9 mouse cellular contexts compared by ENCODE assay signal in genomic region chr5:147402505-147402904, GRCm38 (mm10). TPM values are rescaled to one million over a fixed set of nuclear protein-coding genes. Genes with fewer than 3 reads are reported as not detected.
DNase-seq lines count a peak whose midpoint lies in the region; ATAC-seq and TF ChIP-seq lines count a peak whose summit lies in the region.
"Had no signal": no experiment of that assay in that cellular context is flagged by ENCODE, and none has a peak within 500 bp of the region (broad histone marks: within the 10 kb centered on the region; RNA-seq: fewer than 3 reads in every experiment).

No protein-coding gene starts in this region.

- H3K36me3 ChIP-seq in forebrain, embryonic 14.5 days (ENCODE audit: control insufficient read depth, insufficient read depth, low read length), result no peaks in the 10 kb centered on the region
- no peaks in the 10 kb centered on the region for H3K36me3 ChIP-seq in forebrain, embryonic 16.5 days (ENCODE audit: control insufficient read depth, insufficient read depth)
- no peaks in the 10 kb centered on the region for H3K36me3 ChIP-seq in midbrain, embryonic 14.5 days (ENCODE audit: control insufficient read depth, insufficient read depth, low read length)
- no peaks in the 10 kb centered on the region for H3K36me3 ChIP-seq in midbrain, embryonic 16.5 days (ENCODE audit: control insufficient read depth, insufficient read depth, low read length)
- H3K36me3 ChIP-seq in hindbrain, postnatal 0 days (ENCODE audit: insufficient read depth, low read length), result no peaks in the 10 kb centered on the region
- no peaks in the 10 kb centered on the region for H3K36me3 ChIP-seq in lung, embryonic 14.5 days (ENCODE audit: insufficient read depth)

- peak; percentile 65 for TF ChIP-seq CTCF in hindbrain, postnatal 0 days (IDR thresholded peaks at IDR 0.05; ENCODE audit: low read depth)
- peak; percentile 65 for TF ChIP-seq CTCF in lung, embryonic 14.5 days (IDR thresholded peaks at IDR 0.05; ENCODE audit: low read depth)

- no peak overlapping the region for H3K9ac ChIP-seq in forebrain, embryonic 14.5 days (ENCODE audit: low read length)
- no peak overlapping the region for H3K9ac ChIP-seq in forebrain, embryonic 16.5 days (replicated peaks; ENCODE audit: low read depth, low read length)
- H3K9ac ChIP-seq in midbrain, embryonic 14.5 days (replicated peaks; ENCODE audit: low read length), result no peak overlapping the region
- no peak overlapping the region for H3K9ac ChIP-seq in midbrain, embryonic 16.5 days (ENCODE audit: low read depth, low read length)
- no peak overlapping the region for H3K9ac ChIP-seq in hindbrain, postnatal 0 days (replicated peaks; ENCODE audit: low read length)
- no peak overlapping the region for H3K9ac ChIP-seq in lung, embryonic 14.5 days

- 19% methylated on average over 5 of the region's 5 CpGs for WGBS in forebrain, embryonic 14.5 days
- WGBS in forebrain, embryonic 16.5 days, result 16% methylated on average over 5 of the region's 5 CpGs
- WGBS in midbrain, embryonic 14.5 days, result 26% methylated on average over 5 of the region's 5 CpGs
- WGBS in midbrain, embryonic 16.5 days, result 26% methylated on average over 5 of the region's 5 CpGs
- 26% methylated on average over 5 of the region's 5 CpGs for WGBS in hindbrain, postnatal 0 days
- 20% methylated on average over 5 of the region's 5 CpGs for WGBS in lung, embryonic 14.5 days

- ATAC-seq in forebrain, embryonic 14.5 days, result no peak
- ATAC-seq in forebrain, embryonic 16.5 days, result no peak
- no peak for ATAC-seq in midbrain, embryonic 14.5 days (ENCODE audit: low FRiP score, low TSS enrichment)
- ATAC-seq in midbrain, embryonic 16.5 days, result no peak
- ATAC-seq in hindbrain, postnatal 0 days, result no peak
- ATAC-seq in lung, embryonic 14.5 days (ENCODE audit: insufficient read depth), result no peak

- no peaks in the 10 kb centered on the region for H3K9me3 ChIP-seq in forebrain, embryonic 14.5 days (replicated peaks; ENCODE audit: control insufficient read depth, low read length)
- H3K9me3 ChIP-seq in forebrain, embryonic 16.5 days (ENCODE audit: control insufficient read depth, low read length), result no peaks in the 10 kb centered on the region
- no peaks in the 10 kb centered on the region for H3K9me3 ChIP-seq in midbrain, embryonic 14.5 days (ENCODE audit: control insufficient read depth, low read length)
- H3K9me3 ChIP-seq in midbrain, embryonic 16.5 days (replicated peaks; ENCODE audit: control insufficient read depth, low read length, poor library complexity, severe bottlenecking), result no peaks in the 10 kb centered on the region
- no peaks in the 10 kb centered on the region for H3K9me3 ChIP-seq in hindbrain, postnatal 0 days (ENCODE audit: low read length)
- no peaks in the 10 kb centered on the region for H3K9me3 ChIP-seq in lung, embryonic 14.5 days (ENCODE audit: low read depth, low read length)

- H3K4me3 ChIP-seq in forebrain, embryonic 14.5 days (ENCODE audit: low read depth, low read length), result no peak overlapping the region
- H3K4me3 ChIP-seq in forebrain, embryonic 16.5 days (replicated peaks; ENCODE audit: low read length), result no peak overlapping the region
- no peak overlapping the region for H3K4me3 ChIP-seq in midbrain, embryonic 14.5 days (replicated peaks; ENCODE audit: low read depth, low read length)
- no peak overlapping the region for H3K4me3 ChIP-seq in midbrain, embryonic 16.5 days (ENCODE audit: low read depth, low read length)
- no peak overlapping the region for H3K4me3 ChIP-seq in hindbrain, postnatal 0 days (ENCODE audit: low read length)
- no peak overlapping the region for H3K4me3 ChIP-seq in lung, embryonic 14.5 days (ENCODE audit: low read depth, low read length)
- H3K4me3 ChIP-seq: megakaryocyte, embryonic 14.5 days had no signal

- peaks cover 32% of the 10 kb centered on the region for H3K27me3 ChIP-seq in forebrain, embryonic 14.5 days (replicated peaks; ENCODE audit: control insufficient read depth, insufficient read depth, low read length)
- peaks cover 38% of the 10 kb centered on the region for H3K27me3 ChIP-seq in forebrain, embryonic 16.5 days (replicated peaks; ENCODE audit: control insufficient read depth, insufficient read depth, low read length)
- peaks cover 34% of the 10 kb centered on the region for H3K27me3 ChIP-seq in midbrain, embryonic 14.5 days (ENCODE audit: control insufficient read depth, insufficient read depth, low read length)
- peaks cover 21% of the 10 kb centered on the region for H3K27me3 ChIP-seq in midbrain, embryonic 16.5 days (ENCODE audit: control insufficient read depth, insufficient read depth, low read depth, low read length)
- peaks cover 13% of the 10 kb centered on the region; the same call in 1 of the 2 replicates for H3K27me3 ChIP-seq in hindbrain, postnatal 0 days (ENCODE audit: insufficient read depth, low read length)
- H3K27me3 ChIP-seq in lung, embryonic 14.5 days (ENCODE audit: insufficient read depth, low read length), result peaks cover 46% of the 10 kb centered on the region

- H3K4me2 ChIP-seq in forebrain, embryonic 14.5 days (ENCODE audit: low read length), result no peak overlapping the region
- H3K4me2 ChIP-seq in forebrain, embryonic 16.5 days (ENCODE audit: low read length), result no peak overlapping the region
- no peak overlapping the region for H3K4me2 ChIP-seq in midbrain, embryonic 14.5 days (ENCODE audit: low read length)
- no peak overlapping the region for H3K4me2 ChIP-seq in midbrain, embryonic 16.5 days (ENCODE audit: low read length)
- no peak overlapping the region for H3K4me2 ChIP-seq in hindbrain, postnatal 0 days (ENCODE audit: low read depth, low read length)
- H3K4me2 ChIP-seq in lung, embryonic 14.5 days, result no peak overlapping the region

- no peak overlapping the region for H3K27ac ChIP-seq in forebrain, embryonic 14.5 days (ENCODE audit: low read depth, low read length)
- H3K27ac ChIP-seq in forebrain, embryonic 16.5 days (ENCODE audit: low read length), result no peak overlapping the region
- H3K27ac ChIP-seq in midbrain, embryonic 14.5 days (replicated peaks; ENCODE audit: low read depth, low read length), result no peak overlapping the region
- no peak overlapping the region for H3K27ac ChIP-seq in midbrain, embryonic 16.5 days (ENCODE audit: low read length)
- H3K27ac ChIP-seq in hindbrain, postnatal 0 days, result no peak overlapping the region
- H3K27ac ChIP-seq in lung, embryonic 14.5 days (ENCODE audit: low read depth), result no peak overlapping the region

- peak; percentile 73 for DNase-seq in forebrain, embryonic 14.5 days (ENCODE audit: low spot score)
- DNase-seq in midbrain, embryonic 14.5 days, result peak; percentile 79
- DNase-seq in cerebellum, adult 18-20 months, result peak; percentile 78
- DNase-seq in hindbrain, postnatal 0 days (ENCODE audit: low spot score), result peak; percentile 73
- DNase-seq in lung, embryonic 14.5 days, result peak; percentile 78
- DNase-seq in thymus, postnatal 0 days (ENCODE audit: low spot score), result peak; percentile 51

- H3K4me1 ChIP-seq in forebrain, embryonic 14.5 days (ENCODE audit: control insufficient read depth, insufficient read depth, low read length), result no peaks in the 10 kb centered on the region
- H3K4me1 ChIP-seq in forebrain, embryonic 16.5 days (replicated peaks; ENCODE audit: control insufficient read depth, insufficient read depth, low read length), result peaks cover 10% of the 10 kb centered on the region; the same call in 1 of the 2 replicates
- H3K4me1 ChIP-seq in midbrain, embryonic 14.5 days (ENCODE audit: control insufficient read depth, insufficient read depth, low read length), result peaks cover 3% of the 10 kb centered on the region; the same call in 1 of the 2 replicates
- H3K4me1 ChIP-seq in midbrain, embryonic 16.5 days (ENCODE audit: control insufficient read depth, insufficient read depth, low read length), result peaks cover 5% of the 10 kb centered on the region; the same call in 1 of the 2 replicates
- H3K4me1 ChIP-seq in hindbrain, postnatal 0 days (ENCODE audit: insufficient read depth, low read length), result 0 out of 2 replicates have a peak, but pooled peaks cover 4% of the 10 kb centered on the region
- H3K4me1 ChIP-seq in lung, embryonic 14.5 days (ENCODE audit: insufficient read depth), result no peaks in the 10 kb centered on the region

RNA-seq across cellular contexts. Expression of gene Flt3, which starts 2.2 kb away (rescaled TPM):
- polyA plus RNA-seq in forebrain, embryonic 14.5 days (2014; fragmentation: Nextera tagmentation; extraction: Ambion mirVana), result 0.04 and 0.25 TPM in 2 replicates
- polyA plus RNA-seq in forebrain, embryonic 16.5 days (2015; fragmentation: Nextera tagmentation; extraction: Ambion mirVana), result 0.10 and 0.18 TPM in 2 replicates
- polyA plus RNA-seq in midbrain, embryonic 14.5 days (2014; fragmentation: Nextera tagmentation; extraction: Ambion mirVana), result 0.27 and 0.34 TPM in 2 replicates
- 1.2 TPM in 2 replicates for polyA plus RNA-seq in midbrain, embryonic 16.5 days (2015; fragmentation: Nextera tagmentation; extraction: Ambion mirVana)
- 2.4 and 2.5 TPM in 2 replicates for total RNA-seq in hindbrain, postnatal 0 days (2014; rRNA removed)
- 2.5 and 2.8 TPM in 2 replicates for polyA plus RNA-seq in hindbrain, postnatal 0 days (2015; fragmentation: Nextera tagmentation; extraction: Ambion mirVana)
- polyA plus RNA-seq in lung, embryonic 14.5 days (2014; fragmentation: Nextera tagmentation; extraction: Ambion mirVana), result 0.07 and 0.16 TPM in 2 replicates
- 2.6 and 3.1 TPM in 2 replicates for polyA plus RNA-seq in thymus, postnatal 0 days (2015; fragmentation: Nextera tagmentation; extraction: Ambion mirVana)

RNA-seq across cellular contexts. Expression of gene Pan3, which starts 27.5 kb away (rescaled TPM):
- 39.7 and 52.6 TPM in 2 replicates for polyA plus RNA-seq in forebrain, embryonic 14.5 days (2014; fragmentation: Nextera tagmentation; extraction: Ambion mirVana)
- 64.7 and 67.0 TPM in 2 replicates for polyA plus RNA-seq in forebrain, embryonic 16.5 days (2015; fragmentation: Nextera tagmentation; extraction: Ambion mirVana)
- polyA plus RNA-seq in midbrain, embryonic 14.5 days (2014; fragmentation: Nextera tagmentation; extraction: Ambion mirVana), result 64.8 and 69.5 TPM in 2 replicates
- 59.0 and 61.1 TPM in 2 replicates for polyA plus RNA-seq in midbrain, embryonic 16.5 days (2015; fragmentation: Nextera tagmentation; extraction: Ambion mirVana)
- total RNA-seq in hindbrain, postnatal 0 days (2014; rRNA removed), result 58.8 and 80.5 TPM in 2 replicates
- polyA plus RNA-seq in hindbrain, postnatal 0 days (2015; fragmentation: Nextera tagmentation; extraction: Ambion mirVana), result 53.9 and 58.8 TPM in 2 replicates
- 76.5 and 84.1 TPM in 2 replicates for polyA plus RNA-seq in lung, embryonic 14.5 days (2014; fragmentation: Nextera tagmentation; extraction: Ambion mirVana)
- polyA plus RNA-seq in thymus, postnatal 0 days (2015; fragmentation: Nextera tagmentation; extraction: Ambion mirVana), result 139 and 191 TPM in 2 replicates
